Mouse (Mus musculus): ENCODE measurements around the gene Plekha6. TPM values are rescaled to one million over a fixed set of nuclear protein-coding genes. Genes with fewer than 3 reads are reported as not detected.

Gene Plekha6
- total and polyA plus RNA-seq, 3 experiments, result 11.8 to 28.5 TPM; not detected in 1

DNA sequence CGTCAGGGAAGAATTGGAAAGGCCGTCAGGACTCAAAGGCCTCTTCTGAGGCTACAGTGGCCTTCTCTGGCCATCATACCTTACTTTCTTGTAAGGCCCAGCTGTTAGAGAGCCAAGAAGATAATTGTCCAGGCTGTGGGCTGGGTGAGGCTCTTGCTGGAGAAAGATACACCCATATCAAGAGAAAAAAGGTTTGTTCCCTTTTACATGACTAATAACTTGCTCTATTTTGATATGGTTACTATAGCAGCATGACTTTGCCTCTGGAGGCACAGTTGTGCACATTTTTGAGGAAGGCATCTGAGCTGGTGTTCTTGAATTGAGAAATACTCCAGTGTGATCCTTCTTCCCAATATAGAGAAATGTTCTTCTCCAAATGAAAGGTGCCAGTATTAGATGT, 30.6 kb upstream of the Plekha6 start:
- H3K27ac ChIP-seq (ENCODE audit: control insufficient read depth, low read depth, low read length), result peak overlapping the region; percentile 79
- H3K79me2 ChIP-seq (ENCODE audit: control insufficient read depth, insufficient read depth, low read length, poor library complexity), result peaks cover 74% of the 10 kb centered on the region
- peak overlapping the region; percentile 84 to 94 for H3K4me3 ChIP-seq (ENCODE audit: control insufficient read depth in 1 of 2, insufficient read depth in 1 of 2, low read depth in 2 of 2, low read length in 2 of 2)
- peaks cover 4 to 10% of the 10 kb centered on the region in 2 experiments; a peak in 3 of 4 replicates for H3K4me1 ChIP-seq (ENCODE audit: control insufficient read depth in 1 of 2, insufficient read depth in 2 of 2, low read length in 2 of 2)
- peak overlapping the region; percentile 97 for H3K9ac ChIP-seq (ENCODE audit: control insufficient read depth, low read depth, low read length, poor library complexity, severe bottlenecking)
- TF ChIP-seq ZNF384 (IDR thresholded peaks at IDR 0.05; ENCODE audit: low read depth, low read length) (peak; percentile 62; the same call in 1 of the 2 replicates), RCOR1 (IDR thresholded peaks at IDR 0.05; ENCODE audit: low read depth, low read length) (no peak), TAL1 (IDR thresholded peaks at IDR 0.05; ENCODE audit: low read length) (peak; percentile 93), POLR2A (IDR thresholded peaks at IDR 0.05; ENCODE audit: control insufficient read depth in 1 of 2, insufficient read depth in 1 of 2, low read depth in 1 of 2, low read length in 2 of 2, poor library complexity in 1 of 2) (peak in 1 of 2 experiments; percentile 44; a peak in 2 of 4 replicates), TBP (IDR thresholded peaks at IDR 0.05; ENCODE audit: low read depth, low read length) (peak; percentile 80), MAX (IDR thresholded peaks at IDR 0.05; ENCODE audit: low read length) (peak; percentile 73), SIN3A (IDR thresholded peaks at IDR 0.05; ENCODE audit: low read length) (peak; percentile 99), MXI1 (IDR thresholded peaks at IDR 0.05; ENCODE audit: low read depth, low read length) (peak; percentile 98), NELFE (IDR thresholded peaks at IDR 0.05; ENCODE audit: low read depth, low read length) (0 out of 2 replicates have a peak, but pooled peaks have one; percentile 9), MAFK (IDR thresholded peaks at IDR 0.05; ENCODE audit: borderline replicate concordance, low read depth, low read length) (no peak), TCF12 (IDR thresholded peaks at IDR 0.05; ENCODE audit: low read depth, low read length) (peak; percentile 94), GATA1 (IDR thresholded peaks at IDR 0.05; ENCODE audit: low read depth, low read length) (peak; percentile 95), ETS1 (IDR thresholded peaks at IDR 0.05; ENCODE audit: low read depth, low read length) (peak; percentile 98), ZMIZ1 (IDR thresholded peaks at IDR 0.05; ENCODE audit: low read depth, low read length) (no peak), BHLHE40 (IDR thresholded peaks at IDR 0.05; ENCODE audit: borderline replicate concordance, low read depth, low read length) (no peak), GABPA (IDR thresholded peaks at IDR 0.05; ENCODE audit: low read depth, low read length) (no peak), MYC (IDR thresholded peaks at IDR 0.05; ENCODE audit: low read depth, low read length) (peak; percentile 46; the same call in 1 of the 2 replicates), EP300 (IDR thresholded peaks at IDR 0.05; ENCODE audit: low read depth in 1 of 2, low read length in 2 of 2) (peak; percentile 92 to 94), HCFC1 (IDR thresholded peaks at IDR 0.05; ENCODE audit: low read depth, low read length) (0 out of 2 replicates have a peak, but pooled peaks have one; percentile 24)
- peak; percentile 91 for DNase-seq (ENCODE audit: low read depth, low spot score)
- no peaks in the 10 kb centered on the region for H3K27me3 ChIP-seq (ENCODE audit: control insufficient read depth in 1 of 2, insufficient read depth in 2 of 2, low read length in 2 of 2)
- H3K36me3 ChIP-seq (ENCODE audit: control insufficient read depth in 1 of 2, insufficient read depth in 2 of 2, low read length in 2 of 2), result peaks cover 28 to 31% of the 10 kb centered on the region in 2 experiments
- no peaks in the 10 kb centered on the region for H3K9me3 ChIP-seq (replicated peaks; ENCODE audit: insufficient read depth, low read length)

DNA sequence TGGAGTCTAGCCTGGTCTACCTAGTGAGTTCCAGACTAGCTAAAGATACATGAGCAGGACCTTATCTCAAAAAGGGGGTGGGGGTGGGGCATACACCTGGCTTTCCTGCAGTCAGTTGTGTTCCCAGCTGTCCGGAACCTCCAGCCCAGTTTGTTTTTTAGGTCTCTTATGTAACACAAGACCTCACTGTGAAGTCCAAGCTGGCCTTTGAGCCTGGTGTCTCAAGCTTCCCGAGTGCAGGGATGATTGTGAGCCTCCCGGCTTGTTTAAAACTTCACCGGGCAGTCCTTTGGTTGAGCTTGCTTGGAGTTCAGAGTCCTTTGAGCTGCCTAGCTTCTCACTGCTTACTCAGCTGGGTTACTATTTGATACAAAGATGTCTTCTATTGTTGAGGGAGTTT, 29.9 kb upstream of the Plekha6 start:
- TF ChIP-seq GATA1 (IDR thresholded peaks at IDR 0.05; ENCODE audit: low read depth, low read length) (peak; percentile 29; the same call in 1 of the 2 replicates), TCF12 (IDR thresholded peaks at IDR 0.05; ENCODE audit: low read depth, low read length) (peak; percentile 23; the same call in 1 of the 2 replicates), RAD21 (IDR thresholded peaks at IDR 0.05; ENCODE audit: low read depth, low read length) (no peak), MAFK (IDR thresholded peaks at IDR 0.05; ENCODE audit: borderline replicate concordance, low read depth, low read length) (no peak), SIN3A (IDR thresholded peaks at IDR 0.05; ENCODE audit: low read length) (no peak), USF2 (IDR thresholded peaks at IDR 0.05; ENCODE audit: borderline replicate concordance in 1 of 2, insufficient read depth in 1 of 2, low read depth in 1 of 2, low read length in 2 of 2) (no peak), ZC3H11A (IDR thresholded peaks at IDR 0.05; ENCODE audit: low read depth, low read length) (no peak), CHD1 (IDR thresholded peaks at IDR 0.05; ENCODE audit: low read depth, low read length) (no peak), SMC3 (IDR thresholded peaks at IDR 0.05; ENCODE audit: low read depth, low read length) (no peak), MEF2A (IDR thresholded peaks at IDR 0.05; ENCODE audit: extremely low read depth, insufficient replicate concordance, low read depth, low read length, poor library complexity, severe bottlenecking) (no peak)
- Histone ChIP-seq H3K27me3 (ENCODE audit: control insufficient read depth in 1 of 2, insufficient read depth in 2 of 2, low read length in 2 of 2) (no peaks in the 10 kb centered on the region), H3K9me3 (replicated peaks; ENCODE audit: insufficient read depth, low read length) (no peaks in the 10 kb centered on the region), H3K27ac (ENCODE audit: control insufficient read depth, low read depth, low read length) (peak overlapping the region; percentile 79), H3K4me3 (ENCODE audit: control insufficient read depth in 1 of 2, insufficient read depth in 1 of 2, low read depth in 2 of 2, low read length in 2 of 2) (peak overlapping the region; percentile 84 to 94), H3K9ac (ENCODE audit: control insufficient read depth, low read depth, low read length, poor library complexity, severe bottlenecking) (peak overlapping the region; percentile 68), H3K79me2 (ENCODE audit: control insufficient read depth, insufficient read depth, low read length, poor library complexity) (peaks cover 79% of the 10 kb centered on the region), H3K36me3 (ENCODE audit: control insufficient read depth in 1 of 2, insufficient read depth in 2 of 2, low read length in 2 of 2) (peaks cover 29 to 37% of the 10 kb centered on the region in 2 experiments), H3K4me1 (ENCODE audit: control insufficient read depth in 1 of 2, insufficient read depth in 2 of 2, low read length in 2 of 2) (peaks cover 4 to 8% of the 10 kb centered on the region in 2 experiments; a peak in 3 of 4 replicates)
- peak; percentile 50 for DNase-seq (ENCODE audit: low read depth, low spot score)

All from MEL (cell line).